Mouse (Mus musculus) neural tube, embryonic 10.5 days (tissue): ENCODE data around the gene Med28.
A peak's percentile ranks its signal among the peaks of the same experiment; 100 is the strongest.

Experiments
- DNase-seq: peaks from one replicate; pipeline ENCODE4 v3.0.0-alpha.2; 2017; ENCODE audit warnings: low spot score; ENCODE audit errors: extremely low spot score

Med28 gene

GRCm38 (mm10) chr5:45519960-45520808 lies at the start of gene Med28:
TSS of gene Med28 (plus strand) at chr5:45520229.
- peak; percentile 95 for DNase-seq

GRCm38 (mm10) chr5:45472880-45473450 lies 47.1 kb upstream of the Med28 start:
- no peak for DNase-seq

- DNase-seq: no peak
These were observed 46.5 kb upstream of the Med28 start for GRCm38 (mm10) chr5:45473521-45473920.

- no peak for DNase-seq
These were observed 45.8 kb upstream of the Med28 start for GRCm38 (mm10) chr5:45474215-45474614.

- no peak for DNase-seq
These were observed 45.3 kb upstream of the Med28 start for GRCm38 (mm10) chr5:45474758-45475157.

GRCm38 (mm10) chr5:45475771-45476170 lies 44.3 kb upstream of the Med28 start:
- no peak for DNase-seq

- no peak for DNase-seq
These were observed 43.7 kb upstream of the Med28 start for GRCm38 (mm10) chr5:45476288-45476687.

- no peak for DNase-seq
These were observed 42.4 kb upstream of the Med28 start for GRCm38 (mm10) chr5:45477601-45478000.

- DNase-seq: no peak
These were observed 40.0 kb upstream of the Med28 start for GRCm38 (mm10) chr5:45480066-45480465.

- no peak for DNase-seq
These were observed 38.9 kb upstream of the Med28 start for GRCm38 (mm10) chr5:45481125-45481524.

GRCm38 (mm10) chr5:45482607-45483006 lies 37.4 kb upstream of the Med28 start:
- DNase-seq: no peak

- DNase-seq: no peak
These were observed 36.4 kb upstream of the Med28 start for GRCm38 (mm10) chr5:45483654-45484053.

GRCm38 (mm10) chr5:45491776-45492175 lies 28.3 kb upstream of the Med28 start:
- no peak for DNase-seq

GRCm38 (mm10) chr5:45493191-45494092 lies 26.6 kb upstream of the Med28 start, which contains the start of gene Lap3:
TSS of gene Lap3 (plus strand) at chr5:45493374.
- peak; percentile 98 for DNase-seq

- no peak for DNase-seq
These were observed 25.8 kb upstream of the Med28 start for GRCm38 (mm10) chr5:45494093-45494755.

GRCm38 (mm10) chr5:45495429-45495975 lies 24.5 kb upstream of the Med28 start:
- DNase-seq: no peak

GRCm38 (mm10) chr5:45496042-45496441 lies 24.0 kb upstream of the Med28 start:
- DNase-seq: no peak

- no peak for DNase-seq
These were observed 23.6 kb upstream of the Med28 start for GRCm38 (mm10) chr5:45496479-45496878.

- DNase-seq: no peak
These were observed 23.0 kb upstream of the Med28 start for GRCm38 (mm10) chr5:45496930-45497550.

GRCm38 (mm10) chr5:45497564-45497963 lies 22.5 kb upstream of the Med28 start:
- DNase-seq: no peak
